Mouse (Mus musculus) hindbrain, embryonic 10.5 days (tissue): ENCODE data around the gene Sdccag8. TPM values are rescaled to one million over a fixed set of nuclear protein-coding genes. Genes with fewer than 3 reads are reported as not detected.
A peak's percentile ranks its signal among the peaks of the same experiment; 100 is the strongest.

Source experiments
- DNase-seq: peaks from one replicate; pipeline ENCODE4 v3.0.0-alpha.2; 2017; ENCODE audit warnings: low spot score
- H3K27ac ChIP-seq: fragments of 300-500 bp; sonication (generic); 2 replicates; pipeline ENCODE4 v1.5.1; 2016; ENCODE audit warnings: mild to moderate bottlenecking, moderate library complexity
- H3K27me3 ChIP-seq: fragments of 300-500 bp; sonication (generic); 2 replicates; pipeline ENCODE4 v1.6.1; 2016; ENCODE audit warnings: mild to moderate bottlenecking; ENCODE audit not compliant: poor library complexity, insufficient read depth, severe bottlenecking
- H3K36me3 ChIP-seq: fragments of 300-500 bp; sonication (generic); 2 replicates; pipeline ENCODE4 v1.6.1; 2016; ENCODE audit warnings: mild to moderate bottlenecking, moderate library complexity
- H3K4me1 ChIP-seq: fragments of 300-500 bp; sonication (generic); replicated peaks from 2 replicates; pipeline ENCODE4 v1.6.1; 2016; ENCODE audit warnings: mild to moderate bottlenecking
- H3K4me3 ChIP-seq: fragments of 300-500 bp; sonication (generic); 2 replicates; pipeline ENCODE4 v1.5.1; 2016; ENCODE audit warnings: mild to moderate bottlenecking, moderate library complexity
- H3K9me3 ChIP-seq: fragments of 300-500 bp; sonication (generic); 2 replicates; pipeline ENCODE4 v1.6.1; 2016; ENCODE audit warnings: mild to moderate bottlenecking, moderate library complexity
- WGBS: fragments of 180-500 bp; shearing (Covaris S2); methylation state at CpG from one replicate; pipeline ENCODE4 v1.1.7; 2016; 5-methylcytosine and 5-hydroxymethylcytosine counted together
- polyA plus RNA-seq: library from polyadenylated mRNA; unstranded; fragments of >200 nt; fragmentation: Nextera tagmentation; extraction: Ambion mirVana; gene quantifications from 2 replicates; pipeline ENCODE4 v1.2.1, GENCODE M21; 2016

The Sdccag8 gene
- polyA plus RNA-seq, 1 experiment from 2014 or later = 25.3 TPM

- Histone ChIP-seq H3K36me3 (peaks cover 4% of the 10 kb centered on the region; the same call in 1 of the 2 replicates), H3K4me3 (no peak overlapping the region), H3K9me3 (no peaks in the 10 kb centered on the region), H3K4me1 (peaks cover 91% of the 10 kb centered on the region), H3K27ac (peak overlapping the region; percentile 54), H3K27me3 (0 out of 2 replicates have a peak, but pooled peaks cover 5% of the 10 kb centered on the region)
- DNase-seq = peak; percentile 4
- WGBS = 79% methylated on average over 6 of the region's 6 CpGs
Measured at GRCm38 (mm10) chr1:177014921-177015439, 200.5 kb downstream of the Sdccag8 start.

GRCm38 (mm10) chr1:177015917-177016316, 201.5 kb downstream of the Sdccag8 start:
- Histone ChIP-seq H3K4me3 (no peak overlapping the region), H3K4me1 (peaks cover 85% of the 10 kb centered on the region), H3K27ac (peak overlapping the region; percentile 24; the same call in 1 of the 2 replicates), H3K27me3 (0 out of 2 replicates have a peak, but pooled peaks cover 5% of the 10 kb centered on the region), H3K36me3 (peaks cover 8% of the 10 kb centered on the region; the same call in 1 of the 2 replicates), H3K9me3 (no peaks in the 10 kb centered on the region)
- 56% methylated on average over 3 of the region's 3 CpGs for WGBS
- peak; percentile 3 for DNase-seq

GRCm38 (mm10) chr1:177016729-177017128, 202.3 kb downstream of the Sdccag8 start:
- peak overlapping the region; percentile 56; the same call in 1 of the 2 replicates for H3K27ac ChIP-seq
- peak; percentile 2 for DNase-seq

DNA sequence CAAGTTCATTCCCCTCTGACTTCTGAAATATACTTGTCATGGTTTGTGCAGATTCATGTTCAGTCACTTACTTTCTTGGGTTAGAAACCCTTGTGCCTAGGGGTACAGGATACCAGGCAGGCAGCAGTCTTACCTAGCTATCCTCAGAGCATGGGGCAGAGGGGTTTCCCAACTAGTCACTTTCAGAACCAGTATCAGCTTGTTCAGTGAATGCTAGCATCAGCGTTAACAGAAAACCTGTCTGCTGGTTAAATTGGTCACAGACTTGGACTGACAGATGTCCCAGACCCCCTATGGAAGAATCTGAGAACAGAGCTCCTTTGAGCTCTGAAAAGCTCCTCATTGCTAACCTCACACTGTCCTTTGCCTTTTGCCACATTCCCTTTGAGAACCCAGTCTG, 204.3 kb downstream of the Sdccag8 start:
- Histone ChIP-seq H3K27me3 (no peaks in the 10 kb centered on the region), H3K27ac (peak overlapping the region; percentile 64), H3K36me3 (peaks cover 32% of the 10 kb centered on the region), H3K4me3 (no peak overlapping the region), H3K9me3 (no peaks in the 10 kb centered on the region), H3K4me1 (peaks cover 58% of the 10 kb centered on the region)
- peak; percentile 2 for DNase-seq
- WGBS = 79% methylated on average over 1 of the region's 1 CpGs

More at GRCm38 (mm10) chr1:177016729-177017128, 202.3 kb downstream of the Sdccag8 start:
- H3K4me3 ChIP-seq = no peak overlapping the region
- H3K4me1 ChIP-seq = peaks cover 78% of the 10 kb centered on the region
- WGBS = 82% methylated on average over 2 of the region's 2 CpGs
- 0 out of 2 replicates have a peak, but pooled peaks cover 4% of the 10 kb centered on the region for H3K27me3 ChIP-seq
- H3K9me3 ChIP-seq = no peaks in the 10 kb centered on the region
- H3K36me3 ChIP-seq = peaks cover 12% of the 10 kb centered on the region; the same call in 1 of the 2 replicates

DNA sequence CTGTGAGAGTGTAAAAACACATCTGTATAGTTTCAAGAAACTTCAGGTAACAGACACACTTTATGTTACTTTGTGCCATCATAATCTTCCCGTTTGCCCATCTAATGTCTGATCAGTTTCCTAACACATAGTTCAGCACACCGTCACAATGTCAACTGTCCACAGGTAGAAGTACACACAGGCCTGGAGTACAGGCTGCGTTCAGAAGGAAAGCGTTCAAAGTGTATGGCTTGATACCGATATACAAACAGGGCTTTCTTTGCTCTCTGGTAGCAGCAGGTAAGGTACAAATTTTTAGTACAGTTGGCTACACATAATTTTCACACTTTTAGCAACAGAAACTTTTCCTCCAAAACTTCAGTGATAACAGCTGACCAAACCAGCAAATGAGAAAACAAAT, 205.2 kb downstream of the Sdccag8 start:
- H3K4me3 ChIP-seq = no peak overlapping the region
- peak; percentile 1 for DNase-seq
- H3K9me3 ChIP-seq = no peaks in the 10 kb centered on the region
- no peaks in the 10 kb centered on the region for H3K27me3 ChIP-seq
- WGBS = 95% methylated on average over 5 of the region's 5 CpGs
- peaks cover 49% of the 10 kb centered on the region for H3K4me1 ChIP-seq
- H3K36me3 ChIP-seq = peaks cover 41% of the 10 kb centered on the region
- H3K27ac ChIP-seq = no peak overlapping the region

- 77% methylated on average over 3 of the region's 3 CpGs for WGBS
- no peak for DNase-seq
- H3K36me3 ChIP-seq = peaks cover 57% of the 10 kb centered on the region
- no peaks in the 10 kb centered on the region for H3K27me3 ChIP-seq
- H3K27ac ChIP-seq = no peak overlapping the region
- H3K9me3 ChIP-seq = no peaks in the 10 kb centered on the region
- peaks cover 21% of the 10 kb centered on the region for H3K4me1 ChIP-seq
- no peak overlapping the region for H3K4me3 ChIP-seq
Measured at GRCm38 (mm10) chr1:177022751-177023150, 208.3 kb downstream of the Sdccag8 start.

DNA sequence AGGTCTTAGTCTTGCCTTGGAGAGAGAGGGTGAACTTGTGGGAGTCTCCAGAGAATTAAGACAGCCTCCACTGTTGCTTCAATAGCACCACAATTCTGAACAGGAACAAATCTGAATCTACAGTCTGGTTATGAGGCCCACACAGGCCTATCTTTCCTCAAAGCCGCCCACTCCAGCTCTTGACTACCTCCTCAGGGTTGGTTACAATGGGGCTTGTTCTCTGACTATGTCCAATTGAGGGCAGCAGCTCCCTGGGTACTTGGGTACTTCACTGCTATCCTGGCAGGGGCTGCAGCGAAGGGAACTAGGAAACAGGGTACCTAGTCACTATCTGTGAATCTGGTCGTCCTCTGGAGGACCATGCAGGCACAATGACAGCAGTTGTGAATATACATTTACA, 213.2 kb downstream of the Sdccag8 start:
- H3K27me3 ChIP-seq = no peaks in the 10 kb centered on the region
- H3K36me3 ChIP-seq = peaks cover 67% of the 10 kb centered on the region
- no peaks in the 10 kb centered on the region for H3K9me3 ChIP-seq
- peak; percentile 1 for DNase-seq
- no peak overlapping the region for H3K27ac ChIP-seq
- H3K4me3 ChIP-seq = no peak overlapping the region
- 0 out of 2 replicates have a peak, but pooled peaks cover 11% of the 10 kb centered on the region for H3K4me1 ChIP-seq
- 85% methylated on average over 3 of the region's 3 CpGs for WGBS

- Histone ChIP-seq H3K4me1 (0 out of 2 replicates have a peak, but pooled peaks cover 13% of the 10 kb centered on the region), H3K27me3 (no peaks in the 10 kb centered on the region), H3K4me3 (no peak overlapping the region), H3K36me3 (peaks cover 57% of the 10 kb centered on the region), H3K27ac (no peak overlapping the region), H3K9me3 (no peaks in the 10 kb centered on the region)
- no peak for DNase-seq
- 87% methylated on average over 2 of the region's 2 CpGs for WGBS
Measured at GRCm38 (mm10) chr1:177029032-177029431, 214.6 kb downstream of the Sdccag8 start.

DNA sequence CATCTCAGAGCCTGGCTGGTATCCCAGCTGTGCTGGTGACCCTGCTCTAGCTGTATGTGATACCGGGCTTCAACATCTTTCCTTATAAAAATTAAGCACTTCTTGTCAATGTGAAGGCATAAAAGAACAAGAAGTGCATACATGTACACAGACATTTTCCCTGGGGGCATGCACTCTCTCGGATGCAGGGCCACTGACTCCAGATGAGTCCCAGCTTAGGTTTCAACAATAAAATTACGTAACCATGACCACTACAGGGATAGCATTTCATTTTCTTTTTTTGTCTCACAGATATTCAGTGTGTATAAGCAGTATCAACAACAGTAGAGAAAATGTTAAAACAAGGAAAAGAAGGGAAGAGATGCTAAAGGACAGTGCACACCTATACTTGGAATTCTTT, 216.2 kb downstream of the Sdccag8 start:
- 0 out of 2 replicates have a peak, but pooled peaks cover 13% of the 10 kb centered on the region for H3K4me1 ChIP-seq
- H3K36me3 ChIP-seq = peaks cover 51% of the 10 kb centered on the region
- WGBS = 75% methylated on average over 3 of the region's 3 CpGs
- H3K27me3 ChIP-seq = no peaks in the 10 kb centered on the region
- no peak overlapping the region for H3K27ac ChIP-seq
- no peak for DNase-seq
- H3K4me3 ChIP-seq = no peak overlapping the region
- H3K9me3 ChIP-seq = no peaks in the 10 kb centered on the region

DNA sequence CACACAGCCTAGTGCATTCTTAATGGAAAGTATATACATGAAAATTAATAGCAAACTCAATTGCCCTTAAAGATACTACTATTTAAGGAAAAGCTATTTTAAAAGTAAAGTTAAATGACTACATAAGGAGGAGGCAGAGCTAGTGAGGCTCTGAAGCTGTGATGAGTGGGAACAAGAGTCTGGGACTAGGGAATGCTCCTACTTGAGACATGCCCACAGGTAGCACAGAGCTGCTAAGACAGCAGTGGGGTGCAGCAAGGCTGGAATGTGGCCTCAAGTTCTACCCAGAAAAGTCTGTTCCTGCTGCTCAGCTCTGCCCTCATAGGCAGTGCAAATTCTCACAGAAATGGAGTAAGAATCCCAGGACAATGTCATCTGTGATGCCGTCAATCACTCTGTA, 216.7 kb downstream of the Sdccag8 start:
- Histone ChIP-seq H3K36me3 (peaks cover 48% of the 10 kb centered on the region), H3K4me1 (0 out of 2 replicates have a peak, but pooled peaks cover 13% of the 10 kb centered on the region), H3K4me3 (no peak overlapping the region), H3K27me3 (no peaks in the 10 kb centered on the region), H3K27ac (no peak overlapping the region), H3K9me3 (no peaks in the 10 kb centered on the region)
- WGBS = 91% methylated on average over 1 of the region's 1 CpGs
- DNase-seq = no peak

DNA sequence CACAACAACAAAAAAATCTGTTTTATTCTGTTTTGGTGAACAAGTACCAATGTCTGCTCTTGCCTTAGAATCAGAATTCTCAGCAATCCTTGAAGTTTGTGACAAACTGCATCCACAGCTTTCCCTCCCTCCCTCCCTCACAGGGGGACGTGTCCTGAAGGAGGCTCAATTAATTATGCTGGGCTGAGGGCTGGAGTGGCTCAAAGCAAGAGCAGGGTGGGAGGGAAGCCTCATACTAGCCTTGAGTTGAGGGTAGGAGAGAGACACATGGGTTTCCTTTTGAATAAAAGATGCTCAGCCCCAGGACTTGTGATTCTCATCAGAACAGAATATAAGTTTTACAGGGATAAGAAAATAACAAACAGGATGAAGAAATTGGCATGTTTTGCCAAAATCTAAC, 217.8 kb downstream of the Sdccag8 start:
- H3K9me3 ChIP-seq = no peaks in the 10 kb centered on the region
- H3K4me1 ChIP-seq = 0 out of 2 replicates have a peak, but pooled peaks cover 13% of the 10 kb centered on the region
- H3K27me3 ChIP-seq = no peaks in the 10 kb centered on the region
- H3K27ac ChIP-seq = no peak overlapping the region
- peaks cover 42% of the 10 kb centered on the region for H3K36me3 ChIP-seq
- WGBS = 23% methylated on average over 1 of the region's 1 CpGs
- no peak for DNase-seq
- H3K4me3 ChIP-seq = no peak overlapping the region

DNA sequence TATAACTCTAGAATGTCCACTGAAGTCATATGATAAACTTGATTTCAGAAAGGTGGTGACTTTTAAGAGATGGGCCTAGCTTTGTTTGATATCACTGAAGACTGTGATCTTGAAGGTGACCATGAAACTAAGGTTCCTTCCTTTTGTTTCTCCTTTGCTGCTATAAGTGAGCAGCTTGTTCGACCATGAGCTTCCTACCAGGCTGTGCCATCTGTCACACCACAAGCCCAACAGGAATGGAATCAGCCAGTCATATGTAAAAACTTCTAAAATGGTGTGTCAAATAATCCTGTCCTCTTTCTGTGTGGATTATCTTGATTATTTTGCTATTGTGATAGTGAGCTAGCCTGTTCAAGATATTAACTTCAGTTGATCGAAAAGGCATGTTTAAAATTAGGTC, 221.0 kb downstream of the Sdccag8 start:
- 83% methylated on average over 2 of the region's 2 CpGs for WGBS
- Histone ChIP-seq H3K27ac (no peak overlapping the region), H3K27me3 (no peaks in the 10 kb centered on the region), H3K4me3 (no peak overlapping the region), H3K36me3 (peaks cover 26% of the 10 kb centered on the region), H3K9me3 (no peaks in the 10 kb centered on the region), H3K4me1 (peaks cover 26% of the 10 kb centered on the region)
- no peak for DNase-seq

DNA sequence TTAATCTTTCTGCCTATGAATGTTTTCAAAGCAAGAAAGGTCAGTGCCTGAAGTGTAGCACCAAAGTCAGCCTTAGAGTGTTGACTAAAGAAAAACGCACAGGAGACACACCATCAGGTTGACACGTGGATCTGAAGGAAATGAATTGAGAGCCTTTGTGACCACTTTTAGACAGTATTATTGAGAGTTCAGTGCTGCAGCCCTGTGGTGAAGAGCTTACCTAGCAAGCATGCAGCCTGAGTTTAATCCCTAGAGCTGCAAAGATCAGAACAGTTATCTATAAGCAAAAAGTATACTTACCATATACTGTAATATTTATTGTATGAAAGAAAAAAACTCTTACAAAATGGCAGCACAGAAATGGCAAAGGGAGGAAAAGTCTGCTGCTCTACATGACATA, 223.9 kb downstream of the Sdccag8 start:
- peak overlapping the region; percentile 56 for H3K27ac ChIP-seq
- DNase-seq = no peak

More for the DNA sequence above, 223.9 kb downstream of the Sdccag8 start:
- Histone ChIP-seq H3K9me3 (no peaks in the 10 kb centered on the region), H3K4me1 (peaks cover 18% of the 10 kb centered on the region), H3K4me3 (no peak overlapping the region), H3K27me3 (no peaks in the 10 kb centered on the region), H3K36me3 (peaks cover 9% of the 10 kb centered on the region)
- 52% methylated on average over 2 of the region's 2 CpGs for WGBS
